Mouse (Mus musculus): ENCODE data around the gene Uqcc2.

DNA sequence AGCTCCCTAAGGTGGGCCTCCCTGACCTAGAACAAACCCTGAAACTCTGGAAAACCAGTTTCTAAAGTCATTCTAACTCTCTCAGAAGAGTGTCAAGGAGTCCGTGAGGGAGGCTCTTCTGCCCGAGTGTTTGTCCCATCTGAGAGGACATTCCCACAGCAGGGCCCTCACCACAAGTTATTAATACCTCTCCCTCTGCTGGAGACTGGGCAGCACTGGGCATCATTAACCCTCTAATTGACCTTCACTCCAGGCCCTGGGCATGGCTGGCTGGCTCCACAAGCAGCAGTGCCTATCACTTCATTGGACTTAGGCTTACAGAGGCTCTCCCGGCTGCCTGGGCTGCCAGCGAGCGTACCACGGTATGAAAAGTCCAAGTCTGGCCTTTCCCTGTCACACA is 24.7 kb upstream of the Uqcc2 start:
- TF ChIP-seq CTCF (IDR thresholded peaks at IDR 0.05; ENCODE audit: control insufficient read depth, insufficient read depth, insufficient read length) (no peak), MAX (IDR thresholded peaks at IDR 0.05) (no peak)

All from C2C12 (cell line).